Comparison of ENCODE assay signal across 8 mouse cellular contexts in the genomic region with DNA sequence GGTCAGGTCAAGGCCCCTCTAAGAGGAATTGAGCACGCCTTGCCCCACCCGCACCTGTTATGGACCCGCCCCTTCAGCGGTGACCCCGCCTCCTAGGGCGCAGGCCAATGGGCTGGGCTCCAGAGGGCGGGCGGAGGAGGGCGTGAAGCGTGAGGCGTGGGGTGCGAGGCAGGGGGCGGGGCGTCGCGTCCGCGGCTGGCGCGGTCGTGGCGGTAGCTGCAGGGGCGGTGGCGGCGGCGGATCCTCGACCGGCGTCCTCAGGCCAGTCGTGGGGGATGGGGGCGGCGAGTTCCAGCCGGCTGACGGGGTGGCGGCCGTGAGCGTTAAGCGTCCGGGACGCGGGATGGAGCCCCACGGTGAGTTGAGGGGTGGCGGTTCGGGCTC. TPM values are rescaled to one million over a fixed set of nuclear protein-coding genes. Genes with fewer than 3 reads are reported as not detected.
DNase-seq lines count a peak whose midpoint lies in the region; ATAC-seq and TF ChIP-seq lines count a peak whose summit lies in the region.

No protein-coding gene starts in this region.

- peak overlapping the region; percentile 59 for H3K4me3 ChIP-seq in layer of hippocampus, adult 2 months
- peak overlapping the region; percentile 97 for H3K4me3 ChIP-seq in lung, adult 2 months (replicated peaks; ENCODE audit: extremely low read depth, low read depth, low read length)
- H3K4me3 ChIP-seq in olfactory bulb, adult 2 months (ENCODE audit: insufficient read depth, low read depth, low read length), result peak overlapping the region; percentile 64

- WGBS in lung, adult 2 months, result 1% methylated on average over 44 of the region's 44 CpGs
- WGBS in olfactory bulb, adult 2 months, result 3% methylated on average over 44 of the region's 44 CpGs

- TF ChIP-seq CTCF in layer of hippocampus, adult 2 months (conservative IDR thresholded peaks at IDR 0.05), result no peak
- no peak for TF ChIP-seq CTCF in lung, adult 2 months (IDR thresholded peaks at IDR 0.05; ENCODE audit: insufficient read depth, low read length)
- no peak for TF ChIP-seq CTCF in olfactory bulb, adult 2 months (IDR thresholded peaks at IDR 0.05; ENCODE audit: insufficient read depth, low read depth, low read length)

- DNase-seq in ES-CJ7 (ENCODE audit: low read depth, low spot score), result peak; percentile 84
- DNase-seq in cerebellum, adult 8-10 months, result peak; percentile 32
- DNase-seq in heart, postnatal 4 days, result peak; percentile 95
- peak; percentile 60 to 73 for DNase-seq in layer of hippocampus, adult 2 months (ENCODE audit: low spot score in 2 of 2)
- peak; percentile 92 for DNase-seq in lung, adult 2 months
- peak; percentile 95 for DNase-seq in testis, postnatal 14 days (ENCODE audit: low spot score)

- H3K27ac ChIP-seq in layer of hippocampus, adult 2 months, result peak overlapping the region; percentile 83
- no peak overlapping the region for H3K27ac ChIP-seq in olfactory bulb, adult 2 months (ENCODE audit: insufficient read depth, low read depth, low read length)

- peak; percentile 65; the same call in 1 of the 2 replicates for TF ChIP-seq POLR2A in lung, adult 2 months (IDR thresholded peaks at IDR 0.05; ENCODE audit: borderline replicate concordance, extremely low read depth, low read depth, low read length)
- no peak for TF ChIP-seq POLR2A in olfactory bulb, adult 2 months (IDR thresholded peaks at IDR 0.05; ENCODE audit: insufficient read depth, low read depth, low read length)

- H3K4me1 ChIP-seq in lung, adult 2 months (ENCODE audit: control insufficient read depth, insufficient read depth, low read length), result peaks cover 3% of the 10 kb centered on the region; the same call in 1 of the 2 replicates
- peaks cover 6% of the 10 kb centered on the region; the same call in 1 of the 2 replicates for H3K4me1 ChIP-seq in olfactory bulb, adult 2 months (ENCODE audit: control insufficient read depth, insufficient read depth, low read length)

- peak; percentile 62 for ATAC-seq in frontal cortex, adult (ENCODE audit: low TSS enrichment)

RNA-seq across cellular contexts. Expression of a gene that starts 0.7 kb away (rescaled TPM):
- 100 to 1,000 TPM; 107 to 114 TPM for total RNA-seq in heart, postnatal 4 days (2021)
- 10 to 100 TPM; 14.0 to 16.9 TPM for total RNA-seq in layer of hippocampus, adult 2 months (2021)
- 51.0 and 73.8 TPM in 2 replicates for polyA plus RNA-seq in lung, adult 2 months (2012; rRNA removed)
- polyA plus RNA-seq in olfactory bulb, adult 2 months (2012; ENCODE audit: insufficient read depth, insufficient read length, low replicate concordance, missing spikeins), result not detected in 2 replicates

Comparison
In these comparisons a context has a peak if more than half of its experiments do, and no peak if none do; other contexts are left out.
1. DNase-seq: peak in every context shown above with its lines; median percentile 95 in heart, postnatal 4 days; 95 in testis, postnatal 14 days; 92 in lung, adult 2 months; 84 in ES-CJ7; 66 in layer of hippocampus, adult 2 months; 32 in cerebellum, adult 8-10 months.
2. RNA of a gene that starts 0.7 kb away (total RNA-seq): 107 to 114 TPM in heart, postnatal 4 days; 14.0 to 16.9 TPM in layer of hippocampus, adult 2 months; every median in the first group is over 4 times any median in the second.
3. Peak in every context shown above with its lines, with median percentiles within 50 percentile points of each other: H3K4me3 ChIP-seq.